Mouse (Mus musculus) brain, embryonic 14.5 days (tissue): ENCODE measurements around the gene Rfx7.

Experiments used
- CTCF ChIP-seq: fragments of 200-500 bp; IDR thresholded peaks from 2 replicates; pipeline ENCODE4 v1.5.1; 2012; ENCODE audit warnings: inconsistent platforms, mild to moderate bottlenecking, moderate library complexity, borderline replicate concordance; ENCODE audit not compliant: insufficient read depth, insufficient read length; ENCODE audit errors: extremely low read depth
- POLR2A ChIP-seq: fragments of 200-500 bp; IDR thresholded peaks from 2 replicates; pipeline ENCODE4 v1.6.1; 2012; ENCODE audit warnings: mild to moderate bottlenecking, inconsistent platforms, borderline replicate concordance; ENCODE audit not compliant: poor library complexity, insufficient read depth, insufficient read length, severe bottlenecking; ENCODE audit errors: extremely low read depth

DNA sequence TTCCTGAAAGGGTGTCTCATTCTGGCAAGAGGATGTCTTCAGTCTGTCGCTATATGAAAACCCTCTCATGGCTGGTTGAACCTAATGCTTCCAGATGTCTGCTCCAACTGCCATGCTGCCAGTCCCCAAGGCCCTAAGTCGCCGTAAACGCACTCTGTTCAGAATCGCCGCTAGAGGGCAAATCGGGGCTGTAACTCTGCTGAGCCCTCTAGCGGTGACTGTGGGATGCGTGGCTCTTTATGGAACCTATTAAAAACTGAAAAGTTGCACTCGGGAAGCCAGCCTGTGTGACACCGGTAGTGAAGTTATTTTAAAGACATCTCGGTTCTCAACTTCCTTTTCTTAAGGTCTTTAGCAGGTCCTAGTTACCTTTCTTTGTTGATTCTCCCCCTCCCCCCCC, 1.8 kb upstream of the Rfx7 start:
- TF ChIP-seq POLR2A (no peak), CTCF (peak; percentile 100)
